ENCODE assay signal across 9 mouse cellular contexts in genomic region chr7:44352750-44353600, GRCm38 (mm10). TPM values are rescaled to one million over a fixed set of nuclear protein-coding genes. Genes with fewer than 3 reads are reported as not detected.
DNase-seq lines count a peak whose midpoint lies in the region; ATAC-seq and TF ChIP-seq lines count a peak whose summit lies in the region.
"Had no signal": no experiment of that assay in that cellular context is flagged by ENCODE, and none has a peak within 500 bp of the region (broad histone marks: within the 10 kb centered on the region; RNA-seq: fewer than 3 reads in every experiment).

No protein-coding gene starts in this region.

- H3K4me1 ChIP-seq in heart, embryonic 10.5 days: peaks cover 49% of the 10 kb centered on the region
- no peaks in the 10 kb centered on the region for H3K4me1 ChIP-seq in hindbrain, postnatal 0 days (ENCODE audit: insufficient read depth, low read length)

- 0 out of 2 replicates have a peak overlapping the region, but pooled peaks have one; percentile 27 for H3K4me2 ChIP-seq in hindbrain, postnatal 0 days (ENCODE audit: low read depth, low read length)

- H3K27ac ChIP-seq in heart, embryonic 10.5 days: no peak overlapping the region
- no peak overlapping the region for H3K27ac ChIP-seq in hindbrain, postnatal 0 days

- 2% methylated on average over 70 of the region's 71 CpGs for WGBS in heart, embryonic 10.5 days
- 12% methylated on average over 67 of the region's 71 CpGs for WGBS in hindbrain, postnatal 0 days

- DNase-seq in heart, embryonic 10.5 days (ENCODE audit: low spot score): no peak
- DNase-seq in heart, postnatal 4 days: no peak
- DNase-seq in right cerebral cortex, postnatal 25 days: peak; percentile 67
- DNase-seq in right cerebral cortex, postnatal 36 days (ENCODE audit: low spot score in 2 of 2): no peak
- peak; percentile 34 for DNase-seq in hindbrain, postnatal 0 days (ENCODE audit: low spot score)
- peak; percentile 17 for DNase-seq in retina, embryonic 14.5 days (ENCODE audit: low spot score)
- no peak for DNase-seq in left cerebral cortex, adult 9 months (ENCODE audit: low spot score in 2 of 2)
- DNase-seq in left cerebral cortex, adult 8-10 months (ENCODE audit: low spot score in 2 of 2): no peak

- no peak overlapping the region for H3K9ac ChIP-seq in hindbrain, postnatal 0 days (replicated peaks; ENCODE audit: low read length)

- no peaks in the 10 kb centered on the region for H3K9me3 ChIP-seq in heart, embryonic 10.5 days
- no peaks in the 10 kb centered on the region for H3K9me3 ChIP-seq in hindbrain, postnatal 0 days (ENCODE audit: low read length)

- TF ChIP-seq CTCF in hindbrain, postnatal 0 days (IDR thresholded peaks at IDR 0.05; ENCODE audit: low read depth): no peak

- peak overlapping the region; percentile 47 for H3K4me3 ChIP-seq in heart, embryonic 10.5 days
- no peak overlapping the region for H3K4me3 ChIP-seq in hindbrain, postnatal 0 days (ENCODE audit: low read length)

- H3K27me3 ChIP-seq in heart, embryonic 10.5 days (ENCODE audit: insufficient read depth, poor library complexity, severe bottlenecking): peaks cover 100% of the 10 kb centered on the region
- peaks cover 27% of the 10 kb centered on the region; the same call in 1 of the 2 replicates for H3K27me3 ChIP-seq in hindbrain, postnatal 0 days (ENCODE audit: insufficient read depth, low read length)

- H3K36me3 ChIP-seq in heart, embryonic 10.5 days: no peaks in the 10 kb centered on the region
- H3K36me3 ChIP-seq in hindbrain, postnatal 0 days (ENCODE audit: insufficient read depth, low read length): 0 out of 2 replicates have a peak, but pooled peaks cover 4% of the 10 kb centered on the region

- no peak for ATAC-seq in hindbrain, postnatal 0 days

RNA-seq across cellular contexts. Expression of gene Syt3, which starts 30.9 kb away (rescaled TPM):
- polyA plus RNA-seq in heart, embryonic 10.5 days (2016; fragmentation: Nextera tagmentation; extraction: Ambion mirVana): 0.74 and 0.78 TPM in 2 replicates
- 1 to 10 TPM in 1 of 2 experiments, under 1 TPM in 1; 0.88 to 1.4 TPM for total RNA-seq in heart, postnatal 4 days (2021)
- 130 and 154 TPM in 2 replicates for total RNA-seq in hindbrain, postnatal 0 days (2014; rRNA removed)
- 73.7 and 79.2 TPM in 2 replicates for polyA plus RNA-seq in hindbrain, postnatal 0 days (2015; fragmentation: Nextera tagmentation; extraction: Ambion mirVana)
- 10 to 100 TPM; 64.0 to 74.2 (median 69.8) TPM for total RNA-seq in left cerebral cortex, adult 8-10 months (2022)

RNA-seq across cellular contexts. Expression of gene 1700008O03Rik, which starts 32.6 kb away (rescaled TPM):
- polyA plus RNA-seq in heart, embryonic 10.5 days (2016; fragmentation: Nextera tagmentation; extraction: Ambion mirVana): 0.49 and 0.83 TPM in 2 replicates
- total RNA-seq in heart, postnatal 4 days (2021): not detected
- 1.4 and 2.3 TPM in 2 replicates for total RNA-seq in hindbrain, postnatal 0 days (2014; rRNA removed)
- polyA plus RNA-seq in hindbrain, postnatal 0 days (2015; fragmentation: Nextera tagmentation; extraction: Ambion mirVana): 3.3 and 3.6 TPM in 2 replicates
- 1 to 10 TPM; 1.5 to 2.8 (median 2.2) TPM for total RNA-seq in left cerebral cortex, adult 8-10 months (2022)
- total RNA-seq: MEL had no signal

RNA-seq across cellular contexts. Expression of gene Shank1, which starts 42.9 kb away (rescaled TPM):
- polyA plus RNA-seq in heart, embryonic 10.5 days (2016; fragmentation: Nextera tagmentation; extraction: Ambion mirVana): 0.47 and 0.84 TPM in 2 replicates
- total RNA-seq in heart, postnatal 4 days (2021): 1 to 10 TPM; 3.5 to 4.6 TPM
- 39.0 and 41.8 TPM in 2 replicates for total RNA-seq in hindbrain, postnatal 0 days (2014; rRNA removed)
- 36.3 and 36.6 TPM in 2 replicates for polyA plus RNA-seq in hindbrain, postnatal 0 days (2015; fragmentation: Nextera tagmentation; extraction: Ambion mirVana)
- 100 to 1,000 TPM; 509 to 568 (median 540) TPM for total RNA-seq in left cerebral cortex, adult 8-10 months (2022)

RNA-seq across cellular contexts. Expression of gene Clec11a, which starts 46.3 kb away (rescaled TPM):
- polyA plus RNA-seq in heart, embryonic 10.5 days (2016; fragmentation: Nextera tagmentation; extraction: Ambion mirVana): 0.60 and 1.2 TPM in 2 replicates
- under 1 TPM; 0.71 to 0.92 TPM for total RNA-seq in heart, postnatal 4 days (2021)
- 3.3 and 5.9 TPM in 2 replicates for total RNA-seq in hindbrain, postnatal 0 days (2014; rRNA removed)
- polyA plus RNA-seq in hindbrain, postnatal 0 days (2015; fragmentation: Nextera tagmentation; extraction: Ambion mirVana): 4.4 and 4.5 TPM in 2 replicates
- total RNA-seq in left cerebral cortex, adult 8-10 months (2022): 1 to 10 TPM; 2.6 to 3.7 (median 3.1) TPM

Comparison
In these comparisons a context has a peak if more than half of its experiments do, and no peak if none do; other contexts are left out.
1. DNase-seq: peak in right cerebral cortex, postnatal 25 days (single experiment), hindbrain, postnatal 0 days (single experiment) and retina, embryonic 14.5 days (single experiment); none in heart, embryonic 10.5 days (single experiment), heart, postnatal 4 days (single experiment), right cerebral cortex, postnatal 36 days (0 of 2), left cerebral cortex, adult 9 months (0 of 2) and left cerebral cortex, adult 8-10 months (0 of 2).
2. RNA of gene Syt3, which starts 30.9 kb away (total RNA-seq): 130 to 154 TPM in hindbrain, postnatal 0 days and 64.0 to 74.2 TPM in left cerebral cortex, adult 8-10 months; 0.88 to 1.4 TPM in heart, postnatal 4 days; every median in the first group is over 10 times any median in the second.
3. RNA of gene Shank1, which starts 42.9 kb away (total RNA-seq): 509 to 568 TPM in left cerebral cortex, adult 8-10 months; 39.0 to 41.8 TPM in hindbrain, postnatal 0 days and 3.5 to 4.6 TPM in heart, postnatal 4 days; every median in the first group is over 10 times any median in the second.